Mouse (Mus musculus): ENCODE measurements at regions not wholly inside any gene's neighbourhood (a gene's known extent, or its start where the extent isn't known, plus 50 kb on each side); places are given as distances from the start of the nearest gene placed in this dataset.

DNA sequence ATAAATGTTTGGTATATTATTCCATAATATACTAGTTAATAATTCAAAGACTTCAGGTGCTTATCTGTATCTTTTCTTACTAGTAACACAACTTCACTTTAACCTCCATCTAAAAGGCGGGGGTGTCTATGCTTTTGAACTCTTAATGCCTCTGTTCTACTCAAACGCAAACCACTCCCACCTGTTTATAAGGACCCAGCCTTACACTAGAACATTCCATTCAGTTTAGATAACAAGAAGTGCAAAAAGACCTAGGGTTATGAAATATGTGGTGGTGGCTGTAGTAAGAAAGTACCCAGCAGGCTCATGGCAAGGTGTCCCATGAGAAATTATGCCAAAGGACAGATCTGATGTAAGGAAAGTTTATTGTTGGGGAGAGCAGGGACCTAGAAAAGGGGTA lies 663.8 kb upstream of the Chrm3 start:
- TF ChIP-seq EP300 (IDR thresholded peaks at IDR 0.05; ENCODE audit: low read depth): no peak
- no peak for TF ChIP-seq CTCF (IDR thresholded peaks at IDR 0.05; ENCODE audit: low read depth)
